Mouse (Mus musculus) heart, embryonic 13.5 days (tissue): Measurements from ENCODE around the gene Mettl27. TPM values are rescaled to one million over a fixed set of nuclear protein-coding genes. Genes with fewer than 3 reads are reported as not detected.

ENCODE experiments used
- ATAC-seq: fragments of 200-750 bp; cut with Nextera tagmentation; 2 replicates; pipeline ENCODE4 v1.8.0; 2017; ENCODE audit warnings: moderate TSS enrichment; ENCODE audit not compliant: insufficient number of reproducible peaks, low FRiP score, low TSS enrichment; ENCODE audit errors: extremely low read depth
- H3K27ac ChIP-seq: fragments of 300-500 bp; sonication (generic); replicated peaks from 2 replicates; pipeline ENCODE4 v1.5.1; 2015; ENCODE audit warnings: moderate library complexity, mild to moderate bottlenecking, inconsistent platforms
- H3K27me3 ChIP-seq: fragments of 300-500 bp; sonication (generic); replicated peaks from 2 replicates; pipeline ENCODE4 v1.6.1; 2015; ENCODE audit warnings: mild to moderate bottlenecking, inconsistent platforms
- H3K36me3 ChIP-seq: fragments of 300-500 bp; sonication (generic); 2 replicates; pipeline ENCODE4 v1.6.1; 2015; ENCODE audit warnings: mild to moderate bottlenecking, inconsistent platforms
- H3K4me1 ChIP-seq: fragments of 300-500 bp; sonication (generic); 2 replicates; pipeline ENCODE4 v1.6.1; 2015; ENCODE audit warnings: inconsistent platforms
- H3K4me2 ChIP-seq: fragments of 300-500 bp; sonication (generic); 2 replicates; pipeline ENCODE4 v1.6.1; 2015; ENCODE audit warnings: inconsistent platforms, mild to moderate bottlenecking, moderate library complexity
- H3K4me3 ChIP-seq: fragments of 300-500 bp; sonication (generic); 2 replicates; pipeline ENCODE4 v1.5.1; 2015; ENCODE audit warnings: moderate library complexity, mild to moderate bottlenecking, inconsistent platforms
- H3K9ac ChIP-seq: fragments of 300-500 bp; sonication (generic); 2 replicates; pipeline ENCODE4 v1.6.1; 2015; ENCODE audit warnings: inconsistent platforms, mild to moderate bottlenecking, moderate library complexity
- H3K9me3 ChIP-seq: fragments of 300-500 bp; sonication (generic); 2 replicates; pipeline ENCODE4 v1.6.1; 2016; ENCODE audit warnings: inconsistent platforms
- WGBS: fragments of 180-500 bp; shearing (Covaris S2); methylation state at CpG from one replicate; pipeline ENCODE4 v1.1.7; 2015; ENCODE audit warnings: mixed read lengths; 5-methylcytosine and 5-hydroxymethylcytosine counted together
- polyA plus RNA-seq: library from polyadenylated mRNA; unstranded; fragments of >200 nt; fragmentation: Nextera tagmentation; extraction: Ambion mirVana; gene quantifications from 2 replicates; pipeline ENCODE4 v1.2.1, GENCODE M21; 2015

The Mettl27 gene
- polyA plus RNA-seq, 1 experiment from 2014 or later: 9.3 TPM

GRCm38 (mm10) chr5:134989166-134989565, 57.0 kb downstream of the Mettl27 start:
- Histone ChIP-seq H3K4me3 (no peak overlapping the region), H3K27me3 (peaks cover 65% of the 10 kb centered on the region), H3K27ac (no peak overlapping the region), H3K4me2 (no peak overlapping the region), H3K4me1 (peaks cover 25% of the 10 kb centered on the region), H3K36me3 (no peaks in the 10 kb centered on the region), H3K9ac (no peak overlapping the region), H3K9me3 (no peaks in the 10 kb centered on the region)
- 54% methylated on average over 11 of the region's 11 CpGs for WGBS
- no peak for ATAC-seq

GRCm38 (mm10) chr5:134989741-134990140, 57.6 kb downstream of the Mettl27 start:
- no peak for ATAC-seq
- H3K9ac ChIP-seq: no peak overlapping the region
- H3K4me3 ChIP-seq: no peak overlapping the region
- peaks cover 25% of the 10 kb centered on the region for H3K4me1 ChIP-seq
- 28% methylated on average over 6 of the region's 6 CpGs for WGBS
- no peaks in the 10 kb centered on the region for H3K36me3 ChIP-seq
- no peak overlapping the region for H3K27ac ChIP-seq
- H3K27me3 ChIP-seq: peaks cover 60% of the 10 kb centered on the region
- H3K9me3 ChIP-seq: no peaks in the 10 kb centered on the region
- no peak overlapping the region for H3K4me2 ChIP-seq

Other genes starting within 250 kb of the Mettl27 start
- gene Limk1, start 243.8 kb upstream of the Mettl27 start, polyA plus RNA-seq: 3.1 and 3.8 TPM in 2 replicates
- gene Eln, start 185.0 kb upstream of the Mettl27 start, polyA plus RNA-seq: 266 and 283 TPM in 2 replicates
- gene Tmem270, start 25.6 kb upstream of the Mettl27 start, polyA plus RNA-seq: not detected in 2 replicates
- 3.2 and 9.9 TPM in 2 replicates for gene Cldn13, start 16.8 kb upstream of the Mettl27 start, polyA plus RNA-seq
- gene Cldn4, start 14.6 kb downstream of the Mettl27 start, polyA plus RNA-seq: 1.6 and 1.7 TPM in 2 replicates
- gene Cldn3, start 53.8 kb downstream of the Mettl27 start, polyA plus RNA-seq: 6.3 and 7.0 TPM in 2 replicates
- gene Abhd11, start 76.8 kb downstream of the Mettl27 start, polyA plus RNA-seq: 59.1 and 65.8 TPM in 2 replicates
- 8.2 and 8.3 TPM in 2 replicates for gene Stx1a, start 91.1 kb downstream of the Mettl27 start, polyA plus RNA-seq
- 26.4 and 28.1 TPM in 2 replicates for gene Dnajc30, start 131.8 kb downstream of the Mettl27 start, polyA plus RNA-seq
- 70.8 and 71.2 TPM in 2 replicates for gene Bud23, start 132.6 kb downstream of the Mettl27 start, polyA plus RNA-seq
- gene Vps37d, start 145.9 kb downstream of the Mettl27 start, polyA plus RNA-seq: 3.0 and 3.3 TPM in 2 replicates
- gene Mlxipl, start 157.5 kb downstream of the Mettl27 start, polyA plus RNA-seq: 1.2 and 1.3 TPM in 2 replicates
- 18.0 and 18.1 TPM in 2 replicates for gene Tbl2, start 217.3 kb downstream of the Mettl27 start, polyA plus RNA-seq
- 33.7 and 38.0 TPM in 2 replicates for gene Bcl7b, start 235.9 kb downstream of the Mettl27 start, polyA plus RNA-seq